ENCODE assay signal across 22 mouse cellular contexts in genomic region chr12:94508099-94508498, GRCm38 (mm10).
DNase-seq lines count a peak whose midpoint lies in the region; ATAC-seq and TF ChIP-seq lines count a peak whose summit lies in the region.
"Had no signal": no experiment of that assay in that cellular context is flagged by ENCODE, and none has a peak within 500 bp of the region (broad histone marks: within the 10 kb centered on the region; RNA-seq: fewer than 3 reads in every experiment).

No protein-coding gene starts in this region.

- no peak overlapping the region for H3K4me3 ChIP-seq in forebrain, embryonic 12.5 days (replicated peaks)
- no peak overlapping the region for H3K4me3 ChIP-seq in forebrain, embryonic 10.5 days
- no peak overlapping the region for H3K4me3 ChIP-seq in gastrocnemius, adult 2 months
- H3K4me3 ChIP-seq: embryonic facial prominence, embryonic 13.5 days; forebrain, embryonic 15.5 days; heart, adult 2 months; megakaryocyte, embryonic 14.5 days had no signal

- H3K9ac ChIP-seq in forebrain, embryonic 12.5 days, result no peak overlapping the region
- H3K9ac ChIP-seq: embryonic facial prominence, embryonic 13.5 days; forebrain, embryonic 15.5 days had no signal

- ATAC-seq in forebrain, embryonic 12.5 days (ENCODE audit: low FRiP score), result peak; percentile 39; the same call in 1 of the 2 replicates
- ATAC-seq: forebrain, embryonic 15.5 days; hindbrain, embryonic 16.5 days; intestine, postnatal 0 days; midbrain, embryonic 16.5 days had no signal

- DNase-seq in forebrain, embryonic 10.5 days (ENCODE audit: extremely low spot score, low spot score), result no peak
- DNase-seq in left cerebral cortex, postnatal 4 days, result peak; percentile 5
- DNase-seq in left cerebral cortex, adult 18-20 months (ENCODE audit: low spot score in 2 of 2), result no peak
- peak; percentile 64 for DNase-seq in gastrocnemius, adult 2 months
- peak; percentile 13 for DNase-seq in mesoderm, embryonic 11.5 days (ENCODE audit: low read depth, low spot score)
- DNase-seq in layer of hippocampus, postnatal 10 days (ENCODE audit: low spot score in 2 of 2), result no peak
- no peak for DNase-seq in thymus, postnatal 25 days
- DNase-seq: cerebellum, adult 8-10 months; layer of hippocampus, postnatal 36 days; lung, adult 18-20 months; lung, postnatal 14 days; right cerebral cortex, postnatal 25 days had no signal

- H3K27me3 ChIP-seq in forebrain, embryonic 12.5 days, result no peaks in the 10 kb centered on the region
- no peaks in the 10 kb centered on the region for H3K27me3 ChIP-seq in forebrain, embryonic 10.5 days (ENCODE audit: poor library complexity, severe bottlenecking)
- H3K27me3 ChIP-seq: CH12.LX; embryonic facial prominence, embryonic 13.5 days; forebrain, embryonic 15.5 days; megakaryocyte, embryonic 14.5 days had no signal

- no peaks in the 10 kb centered on the region for H3K9me3 ChIP-seq in forebrain, embryonic 12.5 days
- no peaks in the 10 kb centered on the region for H3K9me3 ChIP-seq in forebrain, embryonic 10.5 days
- H3K9me3 ChIP-seq: embryonic facial prominence, embryonic 13.5 days; forebrain, embryonic 15.5 days had no signal

- no peak overlapping the region for H3K27ac ChIP-seq in forebrain, embryonic 12.5 days
- no peak overlapping the region for H3K27ac ChIP-seq in forebrain, embryonic 10.5 days
- no peak overlapping the region for H3K27ac ChIP-seq in gastrocnemius, adult 2 months
- H3K27ac ChIP-seq: embryonic facial prominence, embryonic 13.5 days; forebrain, embryonic 15.5 days; heart, adult 2 months had no signal

- H3K36me3 ChIP-seq in forebrain, embryonic 12.5 days (replicated peaks), result no peaks in the 10 kb centered on the region
- H3K36me3 ChIP-seq in forebrain, embryonic 10.5 days (replicated peaks), result no peaks in the 10 kb centered on the region
- H3K36me3 ChIP-seq: embryonic facial prominence, embryonic 13.5 days; forebrain, embryonic 15.5 days had no signal

- no peaks in the 10 kb centered on the region for H3K4me1 ChIP-seq in forebrain, embryonic 12.5 days
- peaks cover 8% of the 10 kb centered on the region; the same call in 1 of the 2 replicates for H3K4me1 ChIP-seq in forebrain, embryonic 10.5 days
- H3K4me1 ChIP-seq: embryonic facial prominence, embryonic 13.5 days; megakaryocyte, embryonic 14.5 days had no signal

- intact Hi-C loops in left cerebral cortex, postnatal 4 days (cut with DNase I), result no loop called here
- intact Hi-C loops in gastrocnemius, adult 2 months (cut with DNase I), result no loop called here

- TF ChIP-seq CTCF in gastrocnemius, adult 2 months (IDR thresholded peaks at IDR 0.05), result no peak

- no peak overlapping the region for H3K4me2 ChIP-seq in forebrain, embryonic 12.5 days
- H3K4me2 ChIP-seq: embryonic facial prominence, embryonic 13.5 days; forebrain, embryonic 15.5 days; liver, embryonic 11.5 days had no signal

- 78% methylated on average over 7 of the region's 7 CpGs for WGBS in forebrain, embryonic 12.5 days
- WGBS in forebrain, embryonic 10.5 days, result 85% methylated on average over 7 of the region's 7 CpGs

Comparison
In these comparisons a context has a peak if more than half of its experiments do, and no peak if none do; other contexts are left out.
1. DNase-seq: peak in left cerebral cortex, postnatal 4 days (single experiment), gastrocnemius, adult 2 months (single experiment) and mesoderm, embryonic 11.5 days (single experiment); none in forebrain, embryonic 10.5 days (single experiment), left cerebral cortex, adult 18-20 months (0 of 2), layer of hippocampus, postnatal 10 days (0 of 2) and thymus, postnatal 25 days (single experiment).